Mouse (Mus musculus): ENCODE results near the gene Ppp1cb.

The Ppp1cb gene

DNA sequence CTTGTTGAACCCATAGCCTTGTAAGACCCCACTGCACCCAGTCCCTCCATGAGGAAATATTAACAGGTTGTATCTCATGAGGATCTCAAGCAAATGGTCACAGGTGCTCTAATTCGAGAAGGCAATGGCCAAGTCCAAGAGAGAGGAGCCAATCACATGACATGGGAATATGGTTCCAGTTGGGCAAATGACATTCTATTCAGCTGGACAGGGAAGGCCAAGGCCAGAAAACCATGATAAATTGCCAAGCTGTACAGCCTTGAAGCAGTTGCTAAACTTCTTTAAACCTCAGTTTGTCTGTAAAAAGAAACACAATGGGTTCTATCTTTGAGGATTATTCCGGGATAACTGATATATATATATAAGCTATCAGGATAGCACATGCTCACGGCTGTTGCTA, 14.7 kb upstream of the Ppp1cb start:
- DNase-seq (ENCODE audit: low spot score in 2 of 2): no peak

GRCm38 (mm10) chr5:32445287-32445921, 13.2 kb upstream of the Ppp1cb start:
- no peak for DNase-seq (ENCODE audit: low spot score in 2 of 2)

DNA sequence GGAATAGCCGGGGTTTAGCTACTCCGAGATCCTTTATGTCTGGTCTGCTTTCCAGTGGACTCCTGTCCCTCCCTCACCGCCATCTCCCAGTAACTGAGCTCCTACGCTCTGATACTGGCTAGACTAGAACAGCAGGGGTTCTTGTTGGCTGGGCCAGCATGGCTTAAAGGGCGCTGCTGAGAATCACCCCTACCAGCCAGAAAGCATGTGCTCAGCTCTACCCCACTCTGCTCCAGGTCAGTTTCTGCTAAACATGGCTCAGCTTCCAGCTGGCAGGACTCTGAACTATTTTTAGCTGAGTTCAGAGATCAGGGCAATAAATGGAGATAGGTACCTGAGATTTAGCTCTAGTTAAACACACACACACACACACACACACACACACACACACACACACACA, 12.2 kb upstream of the Ppp1cb start:
- DNase-seq (ENCODE audit: low spot score in 2 of 2): no peak

DNA sequence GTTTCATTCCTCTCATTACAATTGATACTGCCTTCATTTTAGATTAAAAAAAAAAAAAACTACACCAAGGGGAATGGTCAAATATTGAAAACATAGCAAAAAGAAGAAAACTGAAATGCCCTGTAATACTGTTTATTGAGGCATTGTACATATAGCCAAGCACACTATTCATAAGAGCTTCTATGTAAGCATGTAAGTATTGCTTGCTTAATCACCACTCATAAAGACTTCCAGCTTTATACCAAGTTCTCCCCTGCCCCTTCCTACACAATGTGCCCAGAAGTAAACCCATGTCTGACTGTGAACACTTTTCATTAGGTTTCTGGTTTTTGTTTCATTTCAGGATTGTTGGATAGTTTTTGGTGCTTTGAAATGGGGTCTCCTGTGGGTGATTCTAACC, 11.8 kb upstream of the Ppp1cb start:
- no peak for DNase-seq (ENCODE audit: low spot score in 2 of 2)

GRCm38 (mm10) chr5:32459251-32459881, 723 bp downstream of the Ppp1cb start:
- peak in 1 of 2 experiments; percentile 63 for DNase-seq (ENCODE audit: low spot score in 2 of 2)

GRCm38 (mm10) chr5:32459882-32460751, 1.5 kb downstream of the Ppp1cb start:
- peak in 1 of 2 experiments; percentile 38 for DNase-seq (ENCODE audit: low spot score in 2 of 2)

GRCm38 (mm10) chr5:32460973-32461372, 2.3 kb downstream of the Ppp1cb start:
- DNase-seq (ENCODE audit: low spot score in 2 of 2): no peak

DNA sequence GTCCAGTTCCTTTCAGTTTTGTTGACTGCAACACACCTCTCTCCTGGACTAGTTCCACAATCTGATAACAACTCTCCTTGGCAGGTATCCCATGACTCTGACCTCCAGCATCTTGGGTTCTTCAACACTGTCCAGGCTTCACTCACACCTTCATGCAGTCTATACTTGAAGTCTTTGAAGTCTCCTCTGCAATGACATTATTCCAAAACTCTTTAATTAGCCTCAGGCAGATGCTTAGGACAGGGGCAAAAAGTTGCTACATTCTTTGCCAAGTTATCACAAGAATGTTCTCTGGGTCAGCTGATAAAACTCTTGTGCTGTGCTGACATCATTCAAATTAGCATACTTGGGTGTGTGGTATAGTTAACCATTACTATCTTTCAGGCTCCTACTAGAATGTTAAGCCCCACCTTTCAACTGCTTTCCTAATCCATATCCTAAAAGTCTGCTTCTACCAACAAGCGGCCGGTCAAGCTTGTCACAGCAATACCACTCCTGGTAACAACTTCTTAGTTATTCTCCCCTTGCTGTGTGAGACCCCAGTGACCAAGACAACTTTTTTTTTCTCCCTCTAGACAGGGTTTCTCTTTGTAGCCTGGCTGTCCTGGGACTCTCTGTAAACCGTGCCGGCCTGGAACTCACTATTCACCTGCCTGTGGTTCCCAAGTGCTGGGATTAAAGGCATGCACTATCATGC, 13.8 kb downstream of the Ppp1cb start:
- DNase-seq (ENCODE audit: low spot score in 2 of 2): no peak

GRCm38 (mm10) chr5:32473029-32473352, 14.3 kb downstream of the Ppp1cb start:
- no peak for DNase-seq (ENCODE audit: low spot score in 2 of 2)

- DNase-seq (ENCODE audit: low spot score in 2 of 2): no peak
These were observed 17.9 kb downstream of the Ppp1cb start for GRCm38 (mm10) chr5:32476501-32476900.

DNA sequence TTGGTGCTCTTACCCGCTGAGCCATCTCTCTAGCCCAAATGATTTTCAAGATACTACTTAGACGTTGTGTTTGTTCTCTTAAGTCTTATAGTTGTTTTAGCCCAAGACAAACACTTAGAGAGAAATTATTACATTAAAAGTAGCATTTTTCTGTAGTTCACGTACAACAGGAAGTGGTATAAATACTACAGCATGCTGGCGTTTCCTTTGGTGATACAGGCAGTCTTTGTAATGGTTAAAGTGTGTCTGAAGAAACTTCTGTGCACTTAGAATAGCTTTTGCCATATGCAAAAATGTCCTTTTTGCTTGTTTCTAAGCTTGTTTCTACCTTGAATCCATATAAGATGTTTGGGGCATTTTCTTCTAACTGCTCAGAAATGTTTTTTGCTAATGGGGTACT, 20.3 kb downstream of the Ppp1cb start:
- DNase-seq (ENCODE audit: low spot score in 2 of 2): no peak

DNA sequence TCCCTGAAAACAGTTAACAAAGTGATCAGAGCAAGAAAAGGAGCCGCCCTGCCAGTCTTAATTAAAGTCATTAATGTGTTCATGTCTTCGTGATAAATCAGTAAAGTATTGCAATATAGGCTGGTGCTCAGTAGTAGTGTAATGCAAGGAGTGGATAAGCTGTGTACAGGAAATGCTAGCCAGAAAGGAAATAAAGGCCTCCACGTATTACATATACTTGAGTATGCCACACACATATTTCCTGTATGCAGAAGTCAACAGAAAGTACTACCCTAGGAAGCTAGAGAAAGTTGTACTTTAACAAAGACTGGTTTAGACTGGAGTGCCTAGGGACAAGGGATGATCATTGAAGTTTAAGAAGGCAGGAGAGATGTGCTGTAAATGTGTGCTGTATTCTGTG, 26.8 kb downstream of the Ppp1cb start:
- DNase-seq (ENCODE audit: low spot score in 2 of 2): no peak

- no peak for DNase-seq (ENCODE audit: low spot score in 2 of 2)
These were observed 29.4 kb downstream of the Ppp1cb start for GRCm38 (mm10) chr5:32488044-32488443.

DNA sequence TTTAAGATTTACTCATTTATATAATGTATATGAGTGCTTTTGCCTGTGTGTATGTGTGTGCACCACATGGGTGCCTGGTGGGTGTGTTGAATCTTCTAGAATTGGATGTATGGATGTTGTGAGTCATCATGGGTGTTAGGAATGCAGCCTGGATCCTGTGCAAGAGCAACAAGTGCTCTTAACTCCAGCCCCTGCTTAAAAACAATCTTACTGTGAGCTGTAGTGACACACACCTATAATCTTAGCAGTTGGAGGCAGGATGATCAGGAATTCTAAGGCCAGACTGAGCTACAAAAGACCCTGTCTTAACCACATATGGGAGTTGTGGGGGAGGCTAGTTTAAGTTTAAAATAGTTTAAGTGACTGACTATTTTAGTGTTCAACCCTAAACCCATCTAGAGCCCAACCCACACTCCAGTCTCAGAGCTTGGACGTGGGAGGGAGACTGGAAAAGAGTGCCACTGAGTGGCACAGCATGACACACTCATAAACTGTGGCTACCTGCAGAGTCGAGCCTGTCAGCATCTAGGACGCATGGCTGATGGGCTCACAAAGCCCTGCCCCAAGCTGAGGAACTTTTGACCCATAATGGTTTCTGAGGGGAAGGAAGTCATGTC, 35.5 kb downstream of the Ppp1cb start:
- DNase-seq (ENCODE audit: low spot score in 2 of 2): no peak

DNA sequence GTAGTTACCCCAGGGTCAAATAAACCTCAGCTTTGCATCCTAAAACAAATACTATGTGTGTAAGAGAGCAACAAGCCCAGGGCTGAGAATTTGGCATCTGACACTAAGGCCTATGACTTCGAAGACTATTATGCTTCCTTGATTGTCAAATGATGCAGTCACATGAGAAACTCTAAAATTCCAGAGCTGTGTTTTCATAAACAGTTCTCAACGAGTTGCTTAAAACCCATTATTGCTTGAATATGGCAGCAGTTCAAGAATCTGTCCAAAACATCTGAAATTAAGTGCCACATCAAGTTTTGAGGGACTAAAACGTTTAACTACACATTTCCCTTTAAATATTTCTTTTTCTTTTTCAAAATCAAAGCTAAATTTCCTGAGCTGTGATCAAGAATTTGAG, 50.1 kb downstream of the Ppp1cb start:
- no peak for DNase-seq (ENCODE audit: low spot score in 2 of 2)

DNA sequence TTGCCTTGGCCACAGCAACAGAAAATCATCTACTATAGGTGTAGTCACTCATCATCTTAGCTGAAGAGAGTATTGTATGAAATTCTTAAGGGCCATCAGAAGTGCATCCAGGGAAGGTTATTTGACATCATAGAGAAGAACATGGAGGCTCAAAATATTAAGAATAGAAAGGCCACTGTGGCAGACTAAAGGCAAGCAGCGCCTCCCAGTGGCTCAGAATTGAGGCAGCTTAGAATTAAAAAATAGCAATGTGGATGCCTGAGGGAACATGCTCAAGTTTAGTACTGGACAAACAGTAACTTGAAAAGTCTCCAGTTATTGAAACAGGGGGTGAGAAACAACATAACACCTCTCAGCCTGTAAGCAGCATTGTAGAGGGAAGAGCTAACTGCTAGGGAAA, 61.7 kb downstream of the Ppp1cb start:
- DNase-seq (ENCODE audit: low spot score in 2 of 2): peak; percentile 18 to 30

GRCm38 (mm10) chr5:32549449-32549848, 90.8 kb downstream of the Ppp1cb start:
- DNase-seq (ENCODE audit: low spot score in 2 of 2): no peak

GRCm38 (mm10) chr5:32564697-32565096, 106.1 kb downstream of the Ppp1cb start:
- no peak for DNase-seq (ENCODE audit: low spot score in 2 of 2)
